Mouse (Mus musculus) hindbrain, embryonic 13.5 days (tissue): Measurements from ENCODE around the gene Csnk2b. TPM values are rescaled to one million over a fixed set of nuclear protein-coding genes. Genes with fewer than 3 reads are reported as not detected.
A peak's percentile ranks its signal among the peaks of the same experiment; 100 is the strongest.

ENCODE experiments used
- ATAC-seq: fragments of 200-750 bp; cut with Nextera tagmentation; 2 replicates; pipeline ENCODE4 v1.8.0; 2017; ENCODE audit warnings: moderate TSS enrichment; ENCODE audit not compliant: low FRiP score
- H3K27ac ChIP-seq: fragments of 300-500 bp; sonication (generic); 2 replicates; pipeline ENCODE4 v1.5.1; 2015; ENCODE audit warnings: inconsistent platforms, mild to moderate bottlenecking, moderate library complexity
- H3K27me3 ChIP-seq: fragments of 300-500 bp; sonication (generic); 2 replicates; pipeline ENCODE4 v1.6.1; 2015; ENCODE audit warnings: mild to moderate bottlenecking, inconsistent platforms
- H3K36me3 ChIP-seq: fragments of 300-500 bp; sonication (generic); 2 replicates; pipeline ENCODE4 v1.6.1; 2015; ENCODE audit warnings: mild to moderate bottlenecking, inconsistent platforms
- H3K4me1 ChIP-seq: fragments of 300-500 bp; sonication (generic); replicated peaks from 2 replicates; pipeline ENCODE4 v1.6.1; 2015; ENCODE audit warnings: inconsistent platforms
- H3K4me2 ChIP-seq: fragments of 300-500 bp; sonication (generic); 2 replicates; pipeline ENCODE4 v1.6.1; 2015; ENCODE audit warnings: inconsistent platforms, mild to moderate bottlenecking, moderate library complexity
- H3K4me3 ChIP-seq: fragments of 300-500 bp; sonication (generic); 2 replicates; pipeline ENCODE4 v1.5.1; 2015; ENCODE audit warnings: mild to moderate bottlenecking, inconsistent platforms
- H3K9ac ChIP-seq: fragments of 300-500 bp; sonication (generic); 2 replicates; pipeline ENCODE4 v1.6.1; 2015; ENCODE audit warnings: mild to moderate bottlenecking, inconsistent platforms
- H3K9me3 ChIP-seq: fragments of 300-500 bp; sonication (generic); 2 replicates; pipeline ENCODE4 v1.6.1; 2016; ENCODE audit warnings: inconsistent platforms
- WGBS: fragments of 180-500 bp; shearing (Covaris S2); methylation state at CpG from one replicate; pipeline ENCODE4 v1.1.7; 2015; 5-methylcytosine and 5-hydroxymethylcytosine counted together
- polyA plus RNA-seq: library from polyadenylated mRNA; unstranded; fragments of >200 nt; fragmentation: Nextera tagmentation; extraction: Ambion mirVana; gene quantifications from 2 replicates; pipeline ENCODE4 v1.2.1, GENCODE M21; 2015

Gene Csnk2b
- polyA plus RNA-seq, 1 experiment from 2014 or later, result 322 TPM

- 26% methylated on average over 10 of the region's 10 CpGs for WGBS
- peak within 1 kb of the TSS; percentile 44 for H3K9ac ChIP-seq
- H3K36me3 ChIP-seq, result no peaks in the 10 kb centered on the region
- H3K27me3 ChIP-seq, result no peaks in the 10 kb centered on the region
- H3K4me3 ChIP-seq, result peak within 1 kb of the TSS; percentile 10; the same call in 1 of the 2 replicates
- peaks cover 12% of the 10 kb centered on the region for H3K4me1 ChIP-seq
- ATAC-seq, result no peak
- H3K9me3 ChIP-seq, result no peaks in the 10 kb centered on the region
- peak within 1 kb of the TSS; percentile 44 for H3K4me2 ChIP-seq
- no peak within 1 kb of the TSS for H3K27ac ChIP-seq
Observed at GRCm38 (mm10) chr17:35076507-35077176, 45.2 kb downstream of the Csnk2b start, which contains the start of gene Ly6g6e. TSS of gene Ly6g6e (plus strand) at chr17:35076902.

GRCm38 (mm10) chr17:35074097-35074496, 47.8 kb downstream of the Csnk2b start:
- Histone ChIP-seq H3K9me3 (no peaks in the 10 kb centered on the region), H3K27ac (no peak overlapping the region), H3K36me3 (no peaks in the 10 kb centered on the region), H3K27me3 (no peaks in the 10 kb centered on the region), H3K9ac (peak overlapping the region; percentile 49; the same call in 1 of the 2 replicates), H3K4me2 (no peak overlapping the region), H3K4me1 (peaks cover 12% of the 10 kb centered on the region), H3K4me3 (no peak overlapping the region)
- WGBS, result 61% methylated on average over 17 of the region's 17 CpGs
- ATAC-seq, result no peak

GRCm38 (mm10) chr17:35071454-35071853, 50.4 kb downstream of the Csnk2b start:
- Histone ChIP-seq H3K4me3 (no peak overlapping the region), H3K9ac (no peak overlapping the region), H3K36me3 (no peaks in the 10 kb centered on the region), H3K27me3 (peaks cover 25% of the 10 kb centered on the region), H3K9me3 (no peaks in the 10 kb centered on the region), H3K4me1 (no peaks in the 10 kb centered on the region), H3K4me2 (no peak overlapping the region), H3K27ac (no peak overlapping the region)
- no peak for ATAC-seq
- WGBS, result 84% methylated on average over 9 of the region's 9 CpGs

- Histone ChIP-seq H3K4me3 (no peak overlapping the region), H3K27me3 (peaks cover 33% of the 10 kb centered on the region), H3K4me2 (no peak overlapping the region), H3K36me3 (no peaks in the 10 kb centered on the region), H3K9ac (no peak overlapping the region), H3K4me1 (peaks cover under 1% of the 10 kb centered on the region; the same call in 1 of the 2 replicates), H3K9me3 (no peaks in the 10 kb centered on the region), H3K27ac (no peak overlapping the region)
- 59% methylated on average over 6 of the region's 6 CpGs for WGBS
- no peak for ATAC-seq
Observed at GRCm38 (mm10) chr17:35070556-35071229, 51.2 kb downstream of the Csnk2b start.

- H3K27ac ChIP-seq, result no peak overlapping the region
- no peaks in the 10 kb centered on the region for H3K9me3 ChIP-seq
- H3K27me3 ChIP-seq, result peaks cover 56% of the 10 kb centered on the region
- H3K9ac ChIP-seq, result no peak overlapping the region
- peaks cover 4% of the 10 kb centered on the region for H3K36me3 ChIP-seq
- no peak overlapping the region for H3K4me3 ChIP-seq
- peaks cover 16% of the 10 kb centered on the region for H3K4me1 ChIP-seq
- no peak overlapping the region for H3K4me2 ChIP-seq
- ATAC-seq, result no peak
- 87% methylated on average over 17 of the region's 17 CpGs for WGBS
Observed at GRCm38 (mm10) chr17:35068213-35068914, 53.5 kb downstream of the Csnk2b start.

Other genes starting within 250 kb of the Csnk2b start
- gene Zbtb12, start 242.6 kb downstream of the Csnk2b start, polyA plus RNA-seq, result 13.5 and 13.9 TPM in 2 replicates
- gene Gm20547, start 240.0 kb downstream of the Csnk2b start, polyA plus RNA-seq, result 0.10 TPM in 1 of 2 replicates, not detected in the other
- gene C2, start 223.8 kb downstream of the Csnk2b start, polyA plus RNA-seq, result 1.4 and 2.3 TPM in 2 replicates
- 90.1 and 98.0 TPM in 2 replicates for gene Ehmt2, start 223.6 kb downstream of the Csnk2b start, polyA plus RNA-seq
- 0.17 TPM in 1 of 2 replicates, not detected in the other for gene Slc44a4, start 207.6 kb downstream of the Csnk2b start, polyA plus RNA-seq
- gene Neu1, start 190.8 kb downstream of the Csnk2b start, polyA plus RNA-seq, result 30.6 and 31.5 TPM in 2 replicates
- 0.26 and 0.32 TPM in 2 replicates for gene Hspa1b, start 162.8 kb downstream of the Csnk2b start, polyA plus RNA-seq
- not detected in 2 replicates for gene Gm20481, start 152.1 kb downstream of the Csnk2b start, polyA plus RNA-seq
- gene Hspa1a, start 149.9 kb downstream of the Csnk2b start, polyA plus RNA-seq, result 4.0 and 4.6 TPM in 2 replicates
- 0.85 and 1.1 TPM in 2 replicates for gene Hspa1l, start 149.3 kb downstream of the Csnk2b start, polyA plus RNA-seq
- 112 and 117 TPM in 2 replicates for gene Lsm2, start 140.2 kb downstream of the Csnk2b start, polyA plus RNA-seq
- 57.3 TPM in 2 replicates for gene Vars, start 121.1 kb downstream of the Csnk2b start, polyA plus RNA-seq
- gene Vwa7, start 105.5 kb downstream of the Csnk2b start, polyA plus RNA-seq, result 0.16 and 0.18 TPM in 2 replicates
- 2.5 and 2.9 TPM in 2 replicates for gene Sapcd1, start 94.0 kb downstream of the Csnk2b start, polyA plus RNA-seq
- 2.7 and 3.5 TPM in 2 replicates for gene Msh5, start 75.3 kb downstream of the Csnk2b start, polyA plus RNA-seq
- 100 and 102 TPM in 2 replicates for gene Clic1, start 72.1 kb downstream of the Csnk2b start, polyA plus RNA-seq
- 420 and 426 TPM in 2 replicates for gene Ddah2, start 63.0 kb downstream of the Csnk2b start, polyA plus RNA-seq
- not detected in 2 replicates for gene Ly6g6c, start 56.7 kb downstream of the Csnk2b start, polyA plus RNA-seq
- gene Mpig6b, start 55.9 kb downstream of the Csnk2b start, polyA plus RNA-seq, result 0.25 and 0.31 TPM in 2 replicates
- 0.45 TPM in 1 of 2 replicates, not detected in the other for gene Ly6g6e, start 45.2 kb downstream of the Csnk2b start, polyA plus RNA-seq
- 0.61 and 1.1 TPM in 2 replicates for gene Ly6g6d, start 44.0 kb downstream of the Csnk2b start, polyA plus RNA-seq
- 0.19 and 0.28 TPM in 2 replicates for gene Ly6g6f, start 36.4 kb downstream of the Csnk2b start, polyA plus RNA-seq
- 86.9 and 93.8 TPM in 2 replicates for gene Abhd16a, start 32.8 kb downstream of the Csnk2b start, polyA plus RNA-seq
- gene Ly6g5c, start 13.8 kb downstream of the Csnk2b start, polyA plus RNA-seq, result 0.36 TPM in 1 of 2 replicates, not detected in the other
- gene Ly6g5b, start 6.6 kb downstream of the Csnk2b start, polyA plus RNA-seq, result 1.1 and 1.9 TPM in 2 replicates
- gene Gpank1, start 598 bp downstream of the Csnk2b start, polyA plus RNA-seq, result 21.6 and 24.4 TPM in 2 replicates
- gene D17H6S53E, start 4.3 kb upstream of the Csnk2b start, polyA plus RNA-seq, result 10.2 and 11.2 TPM in 2 replicates
- gene Apom, start 10.0 kb upstream of the Csnk2b start, polyA plus RNA-seq, result 0.34 and 0.84 TPM in 2 replicates
- 76.5 and 81.9 TPM in 2 replicates for gene Bag6, start 13.1 kb upstream of the Csnk2b start, polyA plus RNA-seq
- gene Prrc2a, start 42.8 kb upstream of the Csnk2b start, polyA plus RNA-seq, result 181 and 196 TPM in 2 replicates
- gene Aif1, start 54.0 kb upstream of the Csnk2b start, polyA plus RNA-seq, result 8.7 and 11.6 TPM in 2 replicates
- gene Lst1, start 66.4 kb upstream of the Csnk2b start, polyA plus RNA-seq, result 6.8 and 8.9 TPM in 2 replicates
- gene Ltb, start 72.4 kb upstream of the Csnk2b start, polyA plus RNA-seq, result 0.44 and 0.52 TPM in 2 replicates
- not detected in 2 replicates for gene Tnf, start 80.0 kb upstream of the Csnk2b start, polyA plus RNA-seq
- gene Lta, start 83.3 kb upstream of the Csnk2b start, polyA plus RNA-seq, result 0.23 and 0.27 TPM in 2 replicates
- gene Gm16181, start 98.8 kb upstream of the Csnk2b start, polyA plus RNA-seq, result 0.57 and 0.83 TPM in 2 replicates
- 52.4 and 54.2 TPM in 2 replicates for gene Atp6v1g2, start 111.6 kb upstream of the Csnk2b start, polyA plus RNA-seq
- 8.4 and 10.8 TPM in 2 replicates for gene Nfkbil1, start 113.7 kb upstream of the Csnk2b start, polyA plus RNA-seq
- 391 and 410 TPM in 2 replicates for gene Ddx39b, start 119.7 kb upstream of the Csnk2b start, polyA plus RNA-seq
- 73.4 and 73.6 TPM in 2 replicates for gene H2-D1, start 140.7 kb upstream of the Csnk2b start, polyA plus RNA-seq
- 0.14 and 0.30 TPM in 2 replicates for gene H2-Q1, start 198.4 kb upstream of the Csnk2b start, polyA plus RNA-seq
- 0.68 and 1.0 TPM in 2 replicates for gene H2-Q2, start 220.2 kb upstream of the Csnk2b start, polyA plus RNA-seq